ENCODE assay signal across 8 mouse cellular contexts in genomic region chr7:17073904-17074615, GRCm38 (mm10). TPM values are rescaled to one million over a fixed set of nuclear protein-coding genes. Genes with fewer than 3 reads are reported as not detected.
DNase-seq lines count a peak whose midpoint lies in the region; TF ChIP-seq lines count a peak whose summit lies in the region.

TSS of gene Psg16 (plus strand) at chr7:17074040.

- peak; percentile 89 for TF ChIP-seq CTCF in ES-Bruce4 (IDR thresholded peaks at IDR 0.05; ENCODE audit: low read depth, low read length)

- no peak for TF ChIP-seq EP300 in ES-Bruce4 (IDR thresholded peaks at IDR 0.05; ENCODE audit: insufficient read depth, low read depth, low read length)

- H3K4me3 ChIP-seq in ES-Bruce4 (ENCODE audit: low read depth, low read length), result no peak within 1 kb of the TSS
- no peak within 1 kb of the TSS for H3K4me3 ChIP-seq in embryonic facial prominence, embryonic 10.5 days

- H3K27me3 ChIP-seq in ES-Bruce4 (ENCODE audit: control insufficient read depth, insufficient read depth, low read length, poor library complexity, severe bottlenecking), result no peaks in the 10 kb centered on the region
- no peaks in the 10 kb centered on the region for H3K27me3 ChIP-seq in embryonic facial prominence, embryonic 10.5 days (replicated peaks; ENCODE audit: low read depth, poor library complexity, severe bottlenecking)

- WGBS in embryonic facial prominence, embryonic 10.5 days, result 72% methylated on average over 23 of the region's 23 CpGs

- no peak for TF ChIP-seq POLR2A in ES-Bruce4 (IDR thresholded peaks at IDR 0.05; ENCODE audit: insufficient read depth, low read length)

- no peak within 1 kb of the TSS for H3K9ac ChIP-seq in ES-Bruce4 (ENCODE audit: low read depth, poor library complexity, severe bottlenecking)

- no peaks in the 10 kb centered on the region for H3K36me3 ChIP-seq in ES-Bruce4 (ENCODE audit: control insufficient read depth, insufficient read depth, low read length, poor library complexity, severe bottlenecking)
- no peaks in the 10 kb centered on the region for H3K36me3 ChIP-seq in embryonic facial prominence, embryonic 10.5 days (replicated peaks)

- H3K9me3 ChIP-seq in ES-Bruce4 (replicated peaks; ENCODE audit: control insufficient read depth, insufficient read depth, low read length, poor library complexity, severe bottlenecking), result no peaks in the 10 kb centered on the region; the same call in 1 of the 2 replicates
- H3K9me3 ChIP-seq in embryonic facial prominence, embryonic 10.5 days, result no peaks in the 10 kb centered on the region

- DNase-seq in adrenal gland, postnatal 10 days, result peak; percentile 76
- peak; percentile 72 for DNase-seq in embryonic facial prominence, embryonic 10.5 days (ENCODE audit: low spot score)
- peak; percentile 54 to 69 for DNase-seq in heart, postnatal 14 days
- DNase-seq in layer of hippocampus, adult 8-10 months (ENCODE audit: low spot score in 2 of 2), result peak; percentile 33 to 64
- DNase-seq in lung, postnatal 10 days, result peak; percentile 56
- peak; percentile 89 for DNase-seq in retina, postnatal 1 day
- no peak for DNase-seq in urinary bladder, adult 2 months (ENCODE audit: low spot score)

- H3K27ac ChIP-seq in ES-Bruce4 (ENCODE audit: insufficient read depth, low read length), result no peak within 1 kb of the TSS
- no peak within 1 kb of the TSS for H3K27ac ChIP-seq in embryonic facial prominence, embryonic 10.5 days (replicated peaks)

- intact Hi-C loops in heart, postnatal 14 days (cut with DNase I), result loop anchor here (5.0 to 10.0 kb wide), 3 partner anchors 1321 to 1603 kb away; no protein-coding TSS in a partner anchor

- H3K4me1 ChIP-seq in ES-Bruce4 (ENCODE audit: control insufficient read depth, insufficient read depth, low read length), result no peaks in the 10 kb centered on the region
- no peaks in the 10 kb centered on the region for H3K4me1 ChIP-seq in embryonic facial prominence, embryonic 10.5 days

RNA-seq across cellular contexts. Expression of gene Psg16, which starts in this region (rescaled TPM):
- 0.29 and 3.3 TPM in 2 replicates for polyA plus RNA-seq in ES-Bruce4 (2011; ENCODE audit: insufficient read depth, insufficient read length, low read depth, missing spikeins)
- total RNA-seq in adrenal gland, postnatal 10 days (2021), result under 1 TPM; 0.30 to 0.42 TPM
- polyA plus RNA-seq in embryonic facial prominence, embryonic 10.5 days (2016; fragmentation: Nextera tagmentation; extraction: Ambion mirVana), result 0.09 and 0.10 TPM in 2 replicates
- total RNA-seq in heart, postnatal 14 days (2021), result under 1 TPM; 0.05 TPM
- 1 to 10 TPM; 3.2 to 4.9 (median 3.8) TPM for total RNA-seq in layer of hippocampus, adult 8-10 months (2022)
- polyA plus RNA-seq in urinary bladder, adult 2 months (2012; rRNA removed), result 0.08 and 0.18 TPM in 2 replicates

Comparison
In these comparisons a context has a peak if more than half of its experiments do, and no peak if none do; other contexts are left out.
1. Peak in DNase-seq in adrenal gland, postnatal 10 days; RNA of the gene not detected or under 1 TPM.
2. Peak in DNase-seq in embryonic facial prominence, embryonic 10.5 days; RNA of the gene not detected or under 1 TPM.
3. Peak in DNase-seq in heart, postnatal 14 days; RNA of the gene not detected or under 1 TPM.